Mouse (Mus musculus) gastrocnemius, postnatal 14 days (tissue): Measurements from ENCODE around the gene Slit3. TPM values are rescaled to one million over a fixed set of nuclear protein-coding genes. Genes with fewer than 3 reads are reported as not detected.

Experiments
- DNase-seq: peaks from one replicate; pipeline ENCODE4 v3.0.0; 2021; ENCODE audit warnings: mixed read lengths
- intact Hi-C: fragments of 180-260 bp; cut with DNase I; formaldehyde crosslinking; loops from one replicate; pipeline ENCODE4 v1.15.1; 2025; ENCODE audit warnings: low total_unique reads
- total RNA-seq, 2 experiments: library from RNA; stranded (reverse); gene quantifications; 2 replicates each; pipeline ENCODE4 v1.2.3; 2021

Gene Slit3
- total RNA-seq, 2 experiments from 2014 or later, result 11.0 to 12.1 TPM

- intact Hi-C loops, result loop anchor here (5.0 kb wide), 1 partner anchor 1979 kb away; no protein-coding TSS in a partner anchor
- no peak for DNase-seq
These were observed 297.0 kb downstream of the Slit3 start for GRCm38 (mm10) chr11:35417911-35418552.

GRCm38 (mm10) chr11:35419013-35419412 lies 298.0 kb downstream of the Slit3 start:
- no peak for DNase-seq
- intact Hi-C loops, result loop anchor here (5.0 kb wide), 1 partner anchor 1978 kb away; no protein-coding TSS in a partner anchor

GRCm38 (mm10) chr11:35421728-35422127 lies 300.7 kb downstream of the Slit3 start:
- intact Hi-C loops, result no loop called here
- no peak for DNase-seq

GRCm38 (mm10) chr11:35428036-35428435 lies 307.0 kb downstream of the Slit3 start:
- no peak for DNase-seq
- intact Hi-C loops, result no loop called here

DNA sequence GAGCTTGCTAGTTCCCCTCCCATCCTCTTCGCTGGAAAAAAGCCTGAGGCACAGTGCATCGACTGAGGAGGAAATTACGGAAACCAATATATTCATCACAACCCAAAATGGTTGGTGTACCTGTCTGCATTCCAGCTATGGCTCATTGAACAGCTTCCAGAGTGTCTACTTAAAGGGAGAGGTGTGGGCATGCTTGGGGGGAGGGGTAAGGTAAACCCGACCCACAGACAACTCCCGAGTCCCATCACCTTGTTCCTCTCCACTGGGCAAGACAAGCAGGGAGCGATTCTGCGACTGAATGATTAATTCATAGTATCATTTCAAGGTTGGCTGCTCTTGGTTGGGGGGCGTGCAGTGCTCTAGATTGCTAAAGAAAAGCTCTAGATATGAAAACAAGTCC lies 310.1 kb downstream of the Slit3 start:
- DNase-seq, result no peak
- intact Hi-C loops, result no loop called here

DNA sequence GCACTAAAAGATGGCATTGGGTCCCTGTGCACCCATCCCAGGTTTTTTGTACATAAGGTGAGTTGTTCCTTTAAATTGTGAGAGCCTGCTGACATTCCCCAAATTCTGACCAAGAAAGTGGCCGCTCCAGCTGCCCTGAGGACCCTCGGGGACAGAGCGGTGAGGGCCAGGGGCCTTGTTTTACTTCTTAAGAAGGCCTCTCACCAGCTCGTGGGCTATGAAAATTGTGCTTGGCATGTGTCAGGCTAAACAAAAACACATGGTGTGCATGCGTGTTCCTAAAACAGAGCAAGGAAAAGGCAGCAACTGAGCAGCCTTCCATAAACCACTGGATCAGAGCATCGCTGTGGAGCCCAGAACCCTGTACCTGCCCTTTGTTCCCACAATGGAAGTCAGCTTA lies 316.5 kb downstream of the Slit3 start:
- DNase-seq, result no peak

DNA sequence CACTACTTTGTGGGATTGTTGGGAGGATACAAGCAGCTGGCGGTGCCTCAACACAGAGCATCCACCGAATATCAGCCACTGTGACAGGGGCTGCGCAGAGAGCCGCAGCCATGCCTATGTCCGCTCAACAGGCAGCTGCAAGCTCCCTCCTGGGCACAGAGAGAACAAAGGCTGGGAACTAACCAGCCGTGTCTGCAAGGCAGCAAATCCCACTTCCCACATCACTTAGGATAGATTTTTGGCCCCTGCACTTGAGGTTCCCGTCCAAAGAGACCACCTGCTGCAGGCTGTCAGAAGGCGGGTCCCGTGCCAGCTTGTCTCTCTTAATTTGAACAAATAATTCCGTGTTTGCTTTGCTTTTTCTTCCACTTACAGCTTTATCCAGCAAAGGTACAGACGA lies 319.2 kb downstream of the Slit3 start:
- intact Hi-C loops, result no loop called here
- peak; percentile 14 for DNase-seq

More for the DNA sequence above, 316.5 kb downstream of the Slit3 start:
- intact Hi-C loops, result no loop called here

- intact Hi-C loops, result no loop called here
- no peak for DNase-seq
These were observed 323.6 kb downstream of the Slit3 start for GRCm38 (mm10) chr11:35444489-35445100.

DNA sequence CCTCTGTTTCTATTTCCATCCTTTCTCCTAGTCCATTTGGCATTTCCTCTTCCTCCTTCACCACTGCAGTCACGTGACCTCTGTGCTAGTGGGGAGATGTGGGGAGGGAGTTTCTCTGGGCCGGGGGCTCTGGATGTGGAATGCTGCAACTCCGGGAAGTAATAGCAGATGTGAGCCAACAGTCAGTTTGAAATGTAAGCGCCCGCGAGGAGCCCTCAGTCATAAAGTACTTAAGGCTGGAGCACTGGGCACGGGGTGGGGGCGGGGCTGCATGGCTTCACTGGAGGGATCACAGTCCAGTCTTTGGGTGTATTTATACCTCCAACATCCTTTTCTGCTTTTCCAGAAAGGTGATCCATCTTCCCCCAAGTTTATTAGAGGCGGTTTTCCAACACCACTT lies 326.9 kb downstream of the Slit3 start:
- intact Hi-C loops, result no loop called here
- DNase-seq, result no peak

- DNase-seq, result no peak
- intact Hi-C loops, result no loop called here
These were observed 328.2 kb downstream of the Slit3 start for GRCm38 (mm10) chr11:35449199-35449598.

GRCm38 (mm10) chr11:35451636-35452035 lies 330.6 kb downstream of the Slit3 start:
- intact Hi-C loops, result loop anchor here (2.0 to 10.0 kb wide), 2 partner anchors 213 to 333 kb away; no protein-coding TSS in a partner anchor
- peak; percentile 57 for DNase-seq

- DNase-seq, result no peak
- intact Hi-C loops, result loop anchor here (10.0 kb wide), 1 partner anchor 212 kb away; no protein-coding TSS in a partner anchor
These were observed 331.4 kb downstream of the Slit3 start for GRCm38 (mm10) chr11:35452413-35452812.

DNA sequence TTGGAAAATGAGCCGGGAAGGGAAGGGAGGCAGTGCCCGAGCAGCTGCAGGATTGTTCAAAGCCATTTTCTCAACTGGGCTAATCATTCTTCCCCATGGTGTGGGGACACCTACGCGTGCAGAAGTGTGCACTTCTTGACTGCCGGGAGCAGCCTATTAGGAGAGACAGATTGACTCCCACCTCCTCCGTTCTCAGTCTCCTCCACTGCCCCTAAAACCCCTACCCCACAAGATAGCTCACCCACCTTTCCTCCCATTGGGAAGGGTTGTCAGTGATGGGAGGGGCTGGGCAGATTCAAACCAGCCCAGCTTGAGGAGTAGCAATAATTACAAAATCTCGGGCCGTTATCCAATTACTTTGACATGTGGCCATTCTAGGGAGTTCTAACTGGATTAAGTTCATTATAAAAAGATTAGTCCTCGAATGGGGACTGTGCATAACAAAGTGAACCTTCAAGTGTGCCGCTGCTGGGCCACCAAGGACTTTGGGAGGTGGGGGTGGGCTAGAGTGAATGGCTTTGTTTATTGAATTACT lies 333.2 kb downstream of the Slit3 start:
- intact Hi-C loops, result loop anchor here (10.0 kb wide), 1 partner anchor 211 kb away; no protein-coding TSS in a partner anchor
- DNase-seq, result no peak

GRCm38 (mm10) chr11:35454781-35455180 lies 333.8 kb downstream of the Slit3 start:
- DNase-seq, result no peak
- intact Hi-C loops, result loop anchor here (10.0 kb wide), 1 partner anchor 210 kb away; no protein-coding TSS in a partner anchor

- intact Hi-C loops, result loop anchor here (10.0 kb wide), 1 partner anchor 207 kb away; no protein-coding TSS in a partner anchor
- DNase-seq, result no peak
These were observed 337.0 kb downstream of the Slit3 start for GRCm38 (mm10) chr11:35458068-35458467.

- DNase-seq, result no peak
- intact Hi-C loops, result no loop called here
These were observed 345.7 kb downstream of the Slit3 start for GRCm38 (mm10) chr11:35466701-35467100.

GRCm38 (mm10) chr11:35468847-35469246 lies 347.8 kb downstream of the Slit3 start:
- intact Hi-C loops, result no loop called here
- DNase-seq, result no peak

DNA sequence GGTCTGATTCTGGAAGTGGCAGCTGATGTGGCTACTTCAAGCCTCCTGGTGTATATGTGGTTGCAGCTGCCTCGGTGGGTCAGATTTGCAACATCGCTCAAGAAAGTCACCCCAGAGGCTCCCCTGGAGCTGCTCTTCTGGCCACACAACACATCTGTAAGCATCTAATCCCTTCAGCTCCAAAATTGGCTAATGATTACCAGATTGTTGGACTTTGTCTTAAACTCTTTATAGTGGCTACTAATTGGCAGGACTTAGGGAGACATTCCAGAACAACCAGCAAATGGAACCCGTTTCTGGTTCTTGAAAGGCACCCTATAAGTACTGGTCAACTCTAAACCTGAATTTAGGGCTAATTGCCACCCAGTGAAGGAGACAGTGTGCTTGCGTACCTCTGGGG lies 348.9 kb downstream of the Slit3 start:
- no peak for DNase-seq
- intact Hi-C loops, result no loop called here

GRCm38 (mm10) chr11:35470853-35471252 lies 349.8 kb downstream of the Slit3 start:
- intact Hi-C loops, result no loop called here
- no peak for DNase-seq

DNA sequence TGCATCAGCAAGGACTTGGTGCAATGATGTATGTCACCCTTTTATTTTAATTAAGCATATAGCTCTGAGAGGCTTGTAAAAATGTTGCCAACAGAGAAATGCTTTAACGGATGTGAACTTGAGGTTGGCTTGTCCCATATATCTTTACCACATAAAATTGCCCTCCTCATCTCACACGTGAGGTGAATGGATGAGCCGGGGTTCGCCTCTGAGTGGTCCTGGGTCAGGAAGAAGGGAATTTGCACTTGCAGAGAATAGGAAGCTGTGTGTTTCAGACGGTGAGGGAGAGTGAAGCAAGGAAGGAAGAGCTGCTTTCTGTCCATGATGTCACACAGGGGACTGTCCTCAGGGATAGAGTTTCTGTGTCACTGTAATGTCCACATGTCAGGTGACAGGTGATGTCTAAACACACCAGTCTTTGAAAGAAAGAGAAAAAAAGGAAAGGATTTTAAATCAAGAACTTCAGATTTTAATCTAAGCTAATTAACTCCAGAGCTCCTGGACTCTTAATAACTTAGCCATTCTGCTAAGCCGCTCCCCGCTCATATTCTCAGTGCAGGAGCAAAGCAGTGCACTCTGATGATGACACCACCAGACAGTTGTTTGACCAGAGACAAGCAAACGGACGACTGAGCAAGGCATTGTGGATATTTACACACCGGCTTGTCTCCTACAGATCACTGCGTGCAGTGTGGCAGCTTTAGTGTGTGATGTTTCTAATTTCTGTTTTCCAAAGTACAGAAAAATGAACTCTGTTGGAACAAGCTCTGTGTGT lies 352.0 kb downstream of the Slit3 start:
- no peak for DNase-seq
- intact Hi-C loops, result no loop called here
